Mouse (Mus musculus): ENCODE measurements around the gene H2al1g. TPM values are rescaled to one million over a fixed set of nuclear protein-coding genes. Genes with fewer than 3 reads are reported as not detected.
"Not testable (repeated sequence)": the region's sequence is repeated elsewhere in the genome, so short reads cannot be mapped to it uniquely, and the experiment has no call there.

H2al1g gene
- polyA plus RNA-seq, 1 experiment = not detected

DNA sequence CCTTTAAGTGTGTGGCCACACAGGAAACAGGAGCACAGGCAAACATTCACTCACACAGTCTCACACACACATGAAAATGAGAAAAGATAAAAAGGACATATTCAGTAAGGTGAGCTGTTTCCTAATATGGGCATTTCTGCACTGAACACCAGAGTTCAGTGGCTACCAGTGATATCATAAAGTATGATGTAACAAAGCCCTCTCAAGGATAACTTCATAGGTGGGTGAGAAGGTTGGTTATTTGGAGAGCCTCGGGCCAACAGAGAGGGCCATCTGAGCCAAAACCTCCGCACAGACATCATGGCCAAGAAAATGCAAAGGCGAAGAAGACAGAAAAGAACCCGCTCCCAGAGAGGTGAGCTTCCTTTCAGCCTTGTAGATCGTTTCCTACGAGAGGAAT lies 3.2 kb upstream of the H2al1g start, which contains the start of gene H2al1f:
Gene H2al1f, plus strand, starts transcription at position 301 of the 400 bp plus-strand sequence.
- not testable (repeated sequence) for H3K27ac ChIP-seq (ENCODE audit: insufficient read depth, low read length); H3K4me1 ChIP-seq (ENCODE audit: control insufficient read depth, insufficient read depth, low read length); DNase-seq; H3K27me3 ChIP-seq (ENCODE audit: control insufficient read depth, insufficient read depth, low read length); H3K4me3 ChIP-seq (replicated peaks; ENCODE audit: insufficient read depth, low read depth, low read length)
- WGBS = no CpG with 5 or more reads among the region's 6 CpGs

DNA sequence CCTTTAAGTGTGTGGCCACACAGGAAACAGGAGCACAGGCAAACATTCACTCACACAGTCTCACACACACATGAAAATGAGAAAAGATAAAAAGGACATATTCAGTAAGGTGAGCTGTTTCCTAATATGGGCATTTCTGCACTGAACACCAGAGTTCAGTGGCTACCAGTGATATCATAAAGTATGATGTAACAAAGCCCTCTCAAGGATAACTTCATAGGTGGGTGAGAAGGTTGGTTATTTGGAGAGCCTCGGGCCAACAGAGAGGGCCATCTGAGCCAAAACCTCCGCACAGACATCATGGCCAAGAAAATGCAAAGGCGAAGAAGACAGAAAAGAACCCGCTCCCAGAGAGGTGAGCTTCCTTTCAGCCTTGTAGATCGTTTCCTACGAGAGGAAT lies 3.1 kb downstream of the H2al1g start, which contains the start of gene H2al1h:
Gene H2al1h, plus strand, starts transcription at position 301 of the 400 bp plus-strand sequence.
- H3K4me3 ChIP-seq (replicated peaks; ENCODE audit: insufficient read depth, low read depth, low read length); DNase-seq; H3K27me3 ChIP-seq (ENCODE audit: control insufficient read depth, insufficient read depth, low read length); H3K4me1 ChIP-seq (ENCODE audit: control insufficient read depth, insufficient read depth, low read length); H3K27ac ChIP-seq (ENCODE audit: insufficient read depth, low read length): not testable (repeated sequence)
- no CpG with 5 or more reads among the region's 6 CpGs for WGBS

DNA sequence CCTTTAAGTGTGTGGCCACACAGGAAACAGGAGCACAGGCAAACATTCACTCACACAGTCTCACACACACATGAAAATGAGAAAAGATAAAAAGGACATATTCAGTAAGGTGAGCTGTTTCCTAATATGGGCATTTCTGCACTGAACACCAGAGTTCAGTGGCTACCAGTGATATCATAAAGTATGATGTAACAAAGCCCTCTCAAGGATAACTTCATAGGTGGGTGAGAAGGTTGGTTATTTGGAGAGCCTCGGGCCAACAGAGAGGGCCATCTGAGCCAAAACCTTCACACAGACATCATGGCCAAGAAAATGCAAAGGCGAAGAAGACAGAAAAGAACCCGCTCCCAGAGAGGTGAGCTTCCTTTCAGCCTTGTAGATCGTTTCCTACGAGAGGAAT lies 6.3 kb downstream of the H2al1g start, which contains the start of gene H2al1i:
Gene H2al1i, plus strand, starts transcription at position 301 of the 400 bp plus-strand sequence.
- WGBS = no CpG with 5 or more reads among the region's 5 CpGs
- DNase-seq; H3K27me3 ChIP-seq (ENCODE audit: control insufficient read depth, insufficient read depth, low read length); H3K4me1 ChIP-seq (ENCODE audit: control insufficient read depth, insufficient read depth, low read length); H3K27ac ChIP-seq (ENCODE audit: insufficient read depth, low read length); H3K4me3 ChIP-seq (replicated peaks; ENCODE audit: insufficient read depth, low read depth, low read length): not testable (repeated sequence)

DNA sequence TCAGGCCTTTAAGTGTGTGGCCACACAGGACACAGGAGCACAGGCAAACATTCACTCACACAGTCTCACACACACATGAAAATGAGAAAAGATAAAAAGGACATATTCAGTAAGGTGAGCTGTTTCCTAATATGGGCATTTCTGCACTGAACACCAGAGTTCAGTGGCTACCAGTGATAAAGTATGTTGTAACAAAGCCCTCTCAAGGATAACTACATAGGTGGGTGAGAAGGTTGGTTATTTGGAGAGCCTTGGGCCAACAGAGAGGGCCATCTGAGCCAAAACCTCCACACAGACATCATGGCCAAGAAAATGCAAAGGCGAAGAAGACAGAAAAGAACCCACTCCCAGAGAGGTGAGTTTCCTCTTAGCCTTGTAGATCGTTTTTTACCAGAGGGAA lies 9.5 kb downstream of the H2al1g start, which contains the start of gene H2al1j:
Gene H2al1j, plus strand, starts transcription at position 301 of the 400 bp plus-strand sequence.
- H3K4me3 ChIP-seq (replicated peaks; ENCODE audit: insufficient read depth, low read depth, low read length); H3K27me3 ChIP-seq (ENCODE audit: control insufficient read depth, insufficient read depth, low read length); DNase-seq; H3K4me1 ChIP-seq (ENCODE audit: control insufficient read depth, insufficient read depth, low read length); H3K27ac ChIP-seq (ENCODE audit: insufficient read depth, low read length): not testable (repeated sequence)
- 80% methylated on average over 2 of the region's 2 CpGs for WGBS

DNA sequence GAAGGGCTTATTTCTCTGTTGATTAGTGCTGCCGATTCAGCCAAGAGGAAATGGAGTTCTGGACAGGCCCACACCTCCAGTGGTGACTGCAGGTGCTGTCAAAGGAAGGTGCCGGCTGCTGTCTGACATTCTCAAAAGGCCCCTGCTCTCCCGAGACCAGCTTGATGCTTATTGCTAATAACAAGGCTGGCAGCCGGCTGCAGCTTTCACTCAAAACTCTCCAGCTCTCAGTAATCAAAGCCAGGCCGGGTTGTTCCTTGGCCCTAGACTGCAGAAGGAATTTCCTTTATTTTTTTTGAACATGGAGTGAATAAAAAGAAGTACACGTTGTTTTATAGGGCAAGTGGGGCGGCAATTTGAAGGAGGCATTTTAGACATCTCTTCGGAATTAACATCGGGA lies 27.7 kb downstream of the H2al1g start:
- peak; percentile 19 to 25 for DNase-seq
- no peak for TF ChIP-seq POLR2A (IDR thresholded peaks at IDR 0.05; ENCODE audit: borderline replicate concordance, insufficient read depth, low read length)
- TF ChIP-seq CTCF (IDR thresholded peaks at IDR 0.05; ENCODE audit: borderline replicate concordance, insufficient read depth, low read depth, low read length) = no peak
- Histone ChIP-seq H3K27me3 (ENCODE audit: control insufficient read depth, insufficient read depth, low read length) (no peaks in the 10 kb centered on the region), H3K4me3 (replicated peaks; ENCODE audit: insufficient read depth, low read depth, low read length) (no peak overlapping the region), H3K4me1 (ENCODE audit: control insufficient read depth, insufficient read depth, low read length) (no peaks in the 10 kb centered on the region), H3K27ac (ENCODE audit: insufficient read depth, low read length) (no peak overlapping the region)
- WGBS = 42% methylated on average over 9 of the region's 9 CpGs

DNA sequence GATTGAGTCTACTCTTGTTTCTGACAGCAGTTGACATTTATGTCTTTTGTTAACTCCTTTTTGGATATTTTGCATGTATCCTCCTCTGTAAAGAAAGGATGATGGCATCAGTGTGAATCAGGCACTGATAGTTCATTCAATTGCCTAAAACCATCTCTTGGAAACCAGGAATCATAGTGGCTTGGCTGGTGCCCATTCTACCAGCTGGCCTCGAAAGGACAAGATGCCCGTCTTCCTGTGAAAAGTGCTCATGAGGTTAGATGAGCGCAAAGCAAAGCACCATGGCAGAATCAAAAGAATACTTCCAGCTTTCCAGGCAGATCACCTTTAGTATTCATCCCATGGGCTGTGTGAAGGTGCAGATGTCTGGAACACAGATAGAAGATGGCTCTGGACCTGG lies 28.7 kb downstream of the H2al1g start:
- TF ChIP-seq POLR2A (IDR thresholded peaks at IDR 0.05; ENCODE audit: borderline replicate concordance, insufficient read depth, low read length) (no peak), CTCF (IDR thresholded peaks at IDR 0.05; ENCODE audit: borderline replicate concordance, insufficient read depth, low read depth, low read length) (no peak)
- Histone ChIP-seq H3K4me3 (replicated peaks; ENCODE audit: insufficient read depth, low read depth, low read length) (no peak overlapping the region), H3K4me1 (ENCODE audit: control insufficient read depth, insufficient read depth, low read length) (no peaks in the 10 kb centered on the region), H3K27ac (ENCODE audit: insufficient read depth, low read length) (no peak overlapping the region), H3K27me3 (ENCODE audit: control insufficient read depth, insufficient read depth, low read length) (no peaks in the 10 kb centered on the region)
- 33% methylated on average over 3 of the region's 3 CpGs for WGBS
- peak; percentile 31 to 46 for DNase-seq

DNA sequence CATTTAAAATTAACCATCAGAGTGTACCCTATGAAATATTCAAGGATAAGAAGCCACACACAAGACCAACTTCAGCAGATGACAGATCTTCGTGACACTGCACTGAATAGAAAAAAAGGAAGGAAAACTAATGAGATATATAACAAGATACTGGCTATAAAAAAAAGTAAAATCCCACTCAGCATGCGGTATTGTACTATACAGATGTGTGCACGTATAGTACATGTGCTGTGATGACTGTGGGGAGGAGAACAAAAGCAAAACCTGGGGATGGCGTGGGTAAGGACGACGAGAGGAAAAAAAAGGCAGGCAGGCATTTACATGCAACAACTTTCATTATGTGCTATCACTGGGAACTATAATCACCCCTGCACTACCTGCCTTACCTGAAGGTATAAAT lies 42.8 kb downstream of the H2al1g start:
- Histone ChIP-seq H3K4me3 (replicated peaks; ENCODE audit: insufficient read depth, low read depth, low read length) (no peak overlapping the region), H3K27me3 (ENCODE audit: control insufficient read depth, insufficient read depth, low read length) (no peaks in the 10 kb centered on the region), H3K4me1 (ENCODE audit: control insufficient read depth, insufficient read depth, low read length) (no peaks in the 10 kb centered on the region; the same call in 1 of the 2 replicates), H3K27ac (ENCODE audit: insufficient read depth, low read length) (no peak overlapping the region)
- TF ChIP-seq POLR2A (IDR thresholded peaks at IDR 0.05; ENCODE audit: borderline replicate concordance, insufficient read depth, low read length) = no peak
- TF ChIP-seq CTCF (IDR thresholded peaks at IDR 0.05; ENCODE audit: borderline replicate concordance, insufficient read depth, low read depth, low read length) = no peak
- no peak for DNase-seq
- WGBS = 95% methylated on average over 6 of the region's 6 CpGs

DNA sequence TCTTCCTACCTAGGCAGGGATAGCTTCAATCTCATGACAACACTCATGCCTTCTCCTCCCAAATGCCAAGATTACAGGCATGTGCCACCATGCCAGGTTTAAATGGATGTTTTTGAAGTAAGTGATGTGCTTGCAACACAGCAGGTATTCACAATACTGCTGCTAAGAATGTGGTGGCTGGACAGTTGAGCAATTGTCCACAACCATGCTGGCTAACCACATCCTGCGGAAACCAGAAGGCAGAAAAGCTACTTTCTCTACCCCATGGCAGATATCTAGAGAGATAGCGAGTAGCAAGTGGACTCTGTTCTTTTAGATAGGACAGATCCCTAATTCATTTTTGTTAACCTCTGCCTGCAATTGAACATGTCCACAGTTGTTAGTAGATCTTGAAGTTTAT lies 43.2 kb downstream of the H2al1g start:
- Histone ChIP-seq H3K4me3 (replicated peaks; ENCODE audit: insufficient read depth, low read depth, low read length) (no peak overlapping the region), H3K27me3 (ENCODE audit: control insufficient read depth, insufficient read depth, low read length) (no peaks in the 10 kb centered on the region), H3K4me1 (ENCODE audit: control insufficient read depth, insufficient read depth, low read length) (no peaks in the 10 kb centered on the region; the same call in 1 of the 2 replicates), H3K27ac (ENCODE audit: insufficient read depth, low read length) (no peak overlapping the region)
- 98% methylated on average over 2 of the region's 2 CpGs for WGBS
- no peak for DNase-seq
- no peak for TF ChIP-seq POLR2A (IDR thresholded peaks at IDR 0.05; ENCODE audit: borderline replicate concordance, insufficient read depth, low read length)
- no peak for TF ChIP-seq CTCF (IDR thresholded peaks at IDR 0.05; ENCODE audit: borderline replicate concordance, insufficient read depth, low read depth, low read length)

DNA sequence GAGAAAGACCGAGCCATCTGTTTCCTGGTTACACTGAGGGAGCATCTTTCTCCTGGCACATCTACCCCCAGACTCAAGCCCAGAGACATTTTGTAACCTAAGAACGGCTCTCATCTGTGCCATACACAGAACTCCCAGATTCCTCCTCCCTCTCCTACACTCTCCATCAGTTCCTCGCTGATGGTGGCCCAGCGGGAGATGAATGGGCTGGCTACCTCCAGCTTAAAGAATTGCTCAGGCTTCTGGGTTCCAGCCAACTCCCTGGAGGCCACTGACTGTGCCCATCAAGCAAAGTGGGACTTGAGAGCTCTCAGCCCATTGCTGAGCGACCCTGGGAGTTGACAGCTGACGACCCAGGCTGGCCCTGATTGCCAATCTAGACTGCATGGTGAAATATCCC lies 45.8 kb downstream of the H2al1g start:
- Histone ChIP-seq H3K27me3 (ENCODE audit: control insufficient read depth, insufficient read depth, low read length) (no peaks in the 10 kb centered on the region), H3K27ac (ENCODE audit: insufficient read depth, low read length) (no peak overlapping the region), H3K4me3 (replicated peaks; ENCODE audit: insufficient read depth, low read depth, low read length) (no peak overlapping the region), H3K4me1 (ENCODE audit: control insufficient read depth, insufficient read depth, low read length) (no peaks in the 10 kb centered on the region; the same call in 1 of the 2 replicates)
- 5% methylated on average over 6 of the region's 6 CpGs for WGBS
- no peak for TF ChIP-seq CTCF (IDR thresholded peaks at IDR 0.05; ENCODE audit: borderline replicate concordance, insufficient read depth, low read depth, low read length)
- TF ChIP-seq POLR2A (IDR thresholded peaks at IDR 0.05; ENCODE audit: borderline replicate concordance, insufficient read depth, low read length) = no peak
- peak; percentile 49 to 66 for DNase-seq
